Mouse (Mus musculus) midbrain, embryonic 13.5 days (tissue): ENCODE measurements at regions not wholly inside any gene's neighbourhood (a gene's known extent, or its start where the extent isn't known, plus 50 kb on each side); places are given as distances from the start of the nearest gene placed in this dataset.

Experiments used
- ATAC-seq: fragments of 200-750 bp; cut with Nextera tagmentation; 2 replicates; pipeline ENCODE4 v1.8.0; 2017; ENCODE audit warnings: mild to moderate bottlenecking, moderate TSS enrichment, moderate library complexity
- H3K27ac ChIP-seq: fragments of 300-500 bp; sonication (generic); 2 replicates; pipeline ENCODE4 v1.5.1; 2015; ENCODE audit warnings: inconsistent platforms, mild to moderate bottlenecking, moderate library complexity
- H3K27me3 ChIP-seq: fragments of 300-500 bp; sonication (generic); 2 replicates; pipeline ENCODE4 v1.6.1; 2015; ENCODE audit warnings: mild to moderate bottlenecking, inconsistent platforms
- H3K36me3 ChIP-seq: fragments of 300-500 bp; sonication (generic); 2 replicates; pipeline ENCODE4 v1.6.1; 2015; ENCODE audit warnings: mild to moderate bottlenecking, inconsistent platforms
- H3K4me1 ChIP-seq: fragments of 300-500 bp; sonication (generic); replicated peaks from 2 replicates; pipeline ENCODE4 v1.6.1; 2015; ENCODE audit warnings: inconsistent platforms
- H3K4me2 ChIP-seq: fragments of 300-500 bp; sonication (generic); replicated peaks from 2 replicates; pipeline ENCODE4 v1.6.1; 2015; ENCODE audit warnings: moderate library complexity, mild to moderate bottlenecking, inconsistent platforms
- H3K4me3 ChIP-seq: fragments of 300-500 bp; sonication (generic); replicated peaks from 2 replicates; pipeline ENCODE4 v1.5.1; 2015; ENCODE audit warnings: mild to moderate bottlenecking, inconsistent platforms
- H3K9ac ChIP-seq: fragments of 300-500 bp; sonication (generic); replicated peaks from 2 replicates; pipeline ENCODE4 v1.6.1; 2015; ENCODE audit warnings: mild to moderate bottlenecking, inconsistent platforms
- H3K9me3 ChIP-seq: fragments of 300-500 bp; sonication (generic); 2 replicates; pipeline ENCODE4 v1.6.1; 2016; ENCODE audit warnings: mild to moderate bottlenecking, inconsistent platforms
- WGBS: fragments of 180-500 bp; shearing (Covaris S2); methylation state at CpG from one replicate; pipeline ENCODE4 v1.1.7; 2015; 5-methylcytosine and 5-hydroxymethylcytosine counted together

DNA sequence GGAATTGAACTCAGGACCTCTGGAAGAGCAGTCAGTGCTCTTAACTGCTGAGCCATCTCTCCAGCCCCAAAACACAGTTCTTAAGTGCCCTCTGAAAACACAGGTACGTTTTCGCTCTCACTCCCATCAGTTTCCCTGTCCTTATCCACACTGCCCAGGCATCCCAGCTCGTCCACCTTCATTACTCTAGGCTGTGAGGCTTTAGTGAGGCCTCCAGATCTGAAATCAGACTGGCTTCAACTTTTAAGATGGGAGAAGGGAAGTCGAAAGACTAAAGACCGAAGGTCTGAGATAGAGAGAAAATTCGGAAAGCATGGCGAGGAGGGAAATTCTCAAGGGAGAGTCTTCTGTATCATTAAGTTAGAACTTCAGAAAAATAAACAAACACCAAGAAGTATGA is 54.8 kb upstream of the Tet2 start:
- no peak overlapping the region for H3K27ac ChIP-seq
- 92% methylated on average over 7 of the region's 7 CpGs for WGBS
- no peaks in the 10 kb centered on the region for H3K36me3 ChIP-seq
- no peaks in the 10 kb centered on the region for H3K27me3 ChIP-seq
- no peaks in the 10 kb centered on the region for H3K9me3 ChIP-seq
- no peak overlapping the region for H3K4me2 ChIP-seq
- no peak overlapping the region for H3K9ac ChIP-seq
- no peak overlapping the region for H3K4me3 ChIP-seq
- H3K4me1 ChIP-seq: peaks cover 11% of the 10 kb centered on the region
- no peak for ATAC-seq

GRCm38 (mm10) chr3:133600447-133601220 is 55.7 kb upstream of the Tet2 start:
- Histone ChIP-seq H3K9me3 (no peaks in the 10 kb centered on the region), H3K27me3 (no peaks in the 10 kb centered on the region), H3K4me3 (no peak overlapping the region), H3K4me1 (peaks cover 11% of the 10 kb centered on the region), H3K36me3 (no peaks in the 10 kb centered on the region), H3K4me2 (peak overlapping the region; percentile 29), H3K9ac (no peak overlapping the region), H3K27ac (peak overlapping the region; percentile 42)
- ATAC-seq: peak; percentile 65; the same call in 1 of the 2 replicates
- 13% methylated on average over 11 of the region's 11 CpGs for WGBS

DNA sequence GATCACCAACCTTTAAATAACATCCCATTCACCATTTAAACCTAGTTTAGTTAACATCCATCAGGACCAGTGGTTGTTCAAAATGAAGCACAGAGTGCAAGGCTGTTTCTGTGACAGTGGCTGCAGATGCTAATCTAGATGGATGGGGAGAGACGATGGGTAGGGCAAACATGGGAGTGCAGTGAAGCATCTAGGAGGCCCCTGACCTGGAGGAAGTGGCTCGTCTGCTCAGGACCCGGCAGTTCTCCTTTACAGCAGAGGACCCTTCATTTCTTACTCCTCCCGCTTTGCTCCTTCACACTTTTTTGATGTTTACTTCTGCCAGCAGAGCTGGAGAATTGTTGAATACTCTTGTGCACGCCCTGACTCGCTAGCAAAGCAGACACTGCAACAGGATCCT is 60.5 kb upstream of the Tet2 start:
- Histone ChIP-seq H3K36me3 (no peaks in the 10 kb centered on the region), H3K27me3 (no peaks in the 10 kb centered on the region), H3K4me2 (no peak overlapping the region), H3K4me3 (no peak overlapping the region), H3K4me1 (peaks cover 9% of the 10 kb centered on the region), H3K27ac (no peak overlapping the region), H3K9me3 (no peaks in the 10 kb centered on the region), H3K9ac (no peak overlapping the region)
- 97% methylated on average over 6 of the region's 6 CpGs for WGBS
- ATAC-seq: no peak

DNA sequence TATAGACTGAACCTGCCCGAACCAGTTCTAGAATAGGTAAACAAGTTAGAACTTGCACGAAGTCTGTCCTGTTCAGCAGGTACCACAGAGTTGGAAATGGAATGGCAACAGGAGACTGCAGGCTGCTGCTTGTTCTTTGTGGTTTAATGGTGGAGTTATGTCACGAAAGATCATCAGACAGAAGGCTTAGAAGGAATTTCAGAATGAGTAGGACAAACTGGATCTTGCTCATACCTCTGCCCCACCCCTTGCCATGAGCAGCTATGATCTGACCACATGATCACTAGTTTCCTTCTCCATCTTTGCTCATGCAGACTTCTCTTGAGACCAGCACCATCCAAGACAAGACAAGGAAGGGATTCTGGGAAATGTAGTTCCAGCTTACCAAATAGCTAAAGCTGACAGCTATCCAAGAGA is 63.9 kb upstream of the Tet2 start:
- H3K27me3 ChIP-seq: no peaks in the 10 kb centered on the region
- no peak overlapping the region for H3K4me3 ChIP-seq
- no peak overlapping the region for H3K27ac ChIP-seq
- H3K9me3 ChIP-seq: peaks cover 3% of the 10 kb centered on the region; the same call in 1 of the 2 replicates
- WGBS: 91% methylated on average over 3 of the region's 3 CpGs
- no peak overlapping the region for H3K9ac ChIP-seq
- H3K4me1 ChIP-seq: peaks cover 4% of the 10 kb centered on the region; the same call in 1 of the 2 replicates
- no peak for ATAC-seq
- H3K4me2 ChIP-seq: no peak overlapping the region
- no peaks in the 10 kb centered on the region for H3K36me3 ChIP-seq

DNA sequence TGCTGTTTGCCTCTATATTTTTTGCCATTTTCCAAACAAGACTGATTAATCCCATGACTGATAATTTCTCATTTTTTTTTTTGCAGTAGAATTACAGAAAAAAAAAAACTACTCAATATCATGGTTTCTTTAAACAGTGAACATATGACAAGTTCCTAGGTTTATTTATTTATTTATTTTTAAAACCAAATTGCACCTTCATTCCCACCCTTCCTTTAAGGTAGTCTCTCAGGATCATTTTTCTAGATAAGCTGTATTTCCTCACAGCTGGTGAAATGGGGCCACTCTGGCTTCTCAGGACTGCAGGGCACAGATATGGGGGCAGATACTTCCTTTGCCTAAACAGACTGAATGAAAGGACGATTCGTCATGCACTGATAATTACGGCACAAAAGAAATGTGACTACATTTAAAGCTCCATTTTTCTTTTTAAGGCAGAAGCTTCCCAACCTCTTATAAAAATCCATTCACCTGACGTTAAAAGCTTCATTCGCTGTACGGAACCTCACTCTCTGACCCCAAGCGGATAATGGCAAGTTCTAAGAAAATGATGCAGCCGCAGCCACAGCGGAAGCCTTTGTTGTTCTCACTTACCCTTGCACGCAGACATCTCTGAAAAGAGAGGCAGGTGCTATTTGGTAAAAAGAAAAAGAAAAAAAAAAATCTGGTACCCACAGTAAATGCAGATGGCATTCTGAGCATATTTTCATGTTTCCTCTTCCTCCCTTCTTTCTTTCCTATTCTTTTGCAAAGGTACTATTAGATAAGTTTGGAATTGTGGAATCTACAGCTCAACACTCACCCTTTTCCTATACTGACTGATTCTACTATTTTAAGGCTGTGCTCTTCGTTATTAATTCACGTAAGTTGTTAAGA is 69.1 kb upstream of the Tet2 start:
- Histone ChIP-seq H3K27me3 (no peaks in the 10 kb centered on the region), H3K4me2 (peak overlapping the region; percentile 46), H3K9me3 (peaks cover 3% of the 10 kb centered on the region; the same call in 1 of the 2 replicates), H3K27ac (peak overlapping the region; percentile 87), H3K9ac (peak overlapping the region; percentile 55), H3K4me1 (peaks cover 23% of the 10 kb centered on the region), H3K36me3 (no peaks in the 10 kb centered on the region), H3K4me3 (peak overlapping the region; percentile 23)
- WGBS: 8% methylated on average over 12 of the region's 12 CpGs
- peak; percentile 72 for ATAC-seq

- peaks cover 3% of the 10 kb centered on the region; the same call in 1 of the 2 replicates for H3K9me3 ChIP-seq
Measured at GRCm38 (mm10) chr3:133614712-133615426, 69.9 kb upstream of the Tet2 start.

DNA sequence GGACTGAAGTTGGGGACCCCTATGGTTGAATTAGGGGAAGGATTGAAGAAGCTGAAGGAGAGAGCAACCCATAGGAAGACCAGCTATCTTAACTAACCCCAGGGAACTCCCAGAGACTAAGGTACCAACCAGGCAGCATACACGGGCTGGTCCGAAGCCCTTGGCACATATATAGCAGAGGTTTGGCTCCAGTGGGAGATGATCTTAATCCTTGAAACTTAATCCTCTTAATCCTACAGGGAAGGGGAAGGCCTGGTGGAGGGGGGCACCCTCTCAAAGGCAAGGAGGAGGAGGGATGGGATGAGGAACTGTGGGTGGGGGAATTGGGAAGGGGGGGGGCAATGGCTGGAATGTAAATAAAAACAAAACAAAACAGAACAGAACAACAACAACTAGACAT is 72.1 kb upstream of the Tet2 start:
- H3K9ac ChIP-seq: no peak overlapping the region
- H3K4me3 ChIP-seq: no peak overlapping the region
- ATAC-seq: no peak
- H3K27me3 ChIP-seq: no peaks in the 10 kb centered on the region
- H3K4me1 ChIP-seq: peaks cover 23% of the 10 kb centered on the region
- H3K4me2 ChIP-seq: no peak overlapping the region
- H3K27ac ChIP-seq: no peak overlapping the region
- H3K36me3 ChIP-seq: no peaks in the 10 kb centered on the region
- 27% methylated on average over 2 of the region's 2 CpGs for WGBS
- H3K9me3 ChIP-seq: no peaks in the 10 kb centered on the region

More at GRCm38 (mm10) chr3:133614712-133615426, 69.9 kb upstream of the Tet2 start:
- WGBS: 14% methylated on average over 14 of the region's 14 CpGs
- Histone ChIP-seq H3K27ac (peak overlapping the region; percentile 87), H3K27me3 (no peaks in the 10 kb centered on the region), H3K4me2 (peak overlapping the region; percentile 46), H3K4me3 (peak overlapping the region; percentile 23), H3K9ac (peak overlapping the region; percentile 55), H3K36me3 (no peaks in the 10 kb centered on the region), H3K4me1 (peaks cover 23% of the 10 kb centered on the region)
- peak; percentile 74 for ATAC-seq

DNA sequence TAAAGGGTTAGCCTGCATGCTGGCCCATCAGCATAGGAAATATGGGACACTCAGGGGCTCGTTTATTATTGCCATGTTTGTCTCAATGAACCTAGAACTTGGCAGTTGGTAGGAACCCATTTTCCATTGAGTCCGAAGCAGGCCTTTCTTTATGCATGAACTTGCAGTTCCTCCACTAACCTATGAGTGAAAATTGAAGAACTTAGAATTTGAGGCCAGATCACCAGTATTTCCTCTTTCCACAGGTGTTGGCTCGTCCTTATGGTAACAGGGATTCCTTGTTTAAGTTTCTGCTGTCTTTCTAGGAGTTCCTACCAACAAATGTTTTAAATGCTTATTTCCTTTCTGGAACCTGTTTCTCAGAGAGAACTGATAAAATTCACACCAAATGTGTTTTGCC is 73.6 kb upstream of the Tet2 start:
- Histone ChIP-seq H3K27me3 (no peaks in the 10 kb centered on the region), H3K4me3 (no peak overlapping the region), H3K4me1 (peaks cover 21% of the 10 kb centered on the region), H3K4me2 (no peak overlapping the region), H3K9me3 (no peaks in the 10 kb centered on the region), H3K36me3 (no peaks in the 10 kb centered on the region), H3K27ac (no peak overlapping the region), H3K9ac (no peak overlapping the region)
- 95% methylated on average over 3 of the region's 3 CpGs for WGBS
- ATAC-seq: no peak

GRCm38 (mm10) chr3:133623201-133623744 is 78.3 kb upstream of the Tet2 start:
- Histone ChIP-seq H3K9me3 (no peaks in the 10 kb centered on the region), H3K4me3 (no peak overlapping the region), H3K27ac (0 out of 2 replicates have a peak overlapping the region, but pooled peaks have one; percentile 20), H3K9ac (no peak overlapping the region), H3K27me3 (no peaks in the 10 kb centered on the region), H3K4me2 (no peak overlapping the region), H3K36me3 (no peaks in the 10 kb centered on the region), H3K4me1 (no peaks in the 10 kb centered on the region)
- peak; percentile 40; the same call in 1 of the 2 replicates for ATAC-seq
- WGBS: 64% methylated on average over 9 of the region's 9 CpGs

DNA sequence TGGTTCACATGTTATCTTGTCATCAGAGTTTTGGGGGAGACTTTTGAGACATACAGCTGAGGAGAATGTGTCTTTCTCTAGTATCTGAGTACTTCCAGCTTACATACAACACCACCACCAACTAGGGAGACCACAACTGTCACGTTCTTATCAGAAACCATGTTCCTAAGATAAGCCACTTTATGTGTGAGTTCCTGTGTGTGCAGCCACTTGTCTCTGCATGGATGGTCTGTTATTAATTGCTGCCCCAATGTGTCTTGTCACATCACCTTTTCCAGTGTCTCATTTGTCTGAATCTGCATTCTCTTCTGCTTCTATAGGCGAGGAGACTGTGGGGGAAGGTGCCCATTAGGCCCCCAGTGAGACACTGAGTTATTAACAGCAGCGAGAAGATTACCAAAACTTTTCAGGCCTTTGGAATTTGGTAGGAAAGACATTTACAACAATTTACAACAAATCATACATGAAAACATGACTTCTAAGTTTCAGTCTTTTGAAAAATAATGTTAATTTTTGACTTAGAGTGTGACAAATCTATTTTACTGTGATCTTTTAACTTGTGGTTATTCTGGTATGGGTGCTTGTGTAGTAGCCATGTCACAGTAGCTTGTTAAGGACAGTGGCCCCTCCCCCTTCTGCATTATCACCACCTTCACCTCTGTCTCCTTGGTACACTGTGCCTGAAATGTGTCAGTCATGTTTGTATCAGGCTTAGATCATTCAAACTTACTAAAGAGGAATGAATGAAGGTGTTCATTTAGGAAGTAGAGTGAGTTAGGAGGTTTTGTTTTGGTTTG is 79.3 kb upstream of the Tet2 start:
- H3K27ac ChIP-seq: no peak overlapping the region
- WGBS: 79% methylated on average over 3 of the region's 3 CpGs
- H3K4me3 ChIP-seq: no peak overlapping the region
- H3K36me3 ChIP-seq: no peaks in the 10 kb centered on the region
- H3K27me3 ChIP-seq: no peaks in the 10 kb centered on the region
- no peaks in the 10 kb centered on the region for H3K9me3 ChIP-seq
- no peak overlapping the region for H3K9ac ChIP-seq
- ATAC-seq: no peak
- no peak overlapping the region for H3K4me2 ChIP-seq
- H3K4me1 ChIP-seq: no peaks in the 10 kb centered on the region

DNA sequence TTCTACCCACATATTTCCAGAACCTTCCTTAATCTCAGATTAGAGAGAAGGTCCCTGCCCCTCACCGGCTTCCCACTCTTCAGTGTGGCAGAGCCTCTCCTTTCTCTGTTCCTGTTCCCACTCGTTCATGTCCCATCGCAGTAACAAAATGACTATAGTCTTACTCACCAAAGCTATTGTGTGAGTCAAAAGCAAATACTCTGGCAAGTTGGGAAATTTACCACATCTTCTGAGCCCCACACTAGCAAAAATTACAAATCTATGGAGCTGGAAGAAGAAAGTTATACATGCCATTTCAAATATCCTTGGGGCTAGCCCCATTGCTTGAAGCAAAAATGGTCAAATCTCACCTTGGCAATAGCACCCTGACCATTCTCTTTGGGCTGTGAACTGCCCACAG is 80.1 kb upstream of the Tet2 start:
- H3K36me3 ChIP-seq: no peaks in the 10 kb centered on the region
- H3K27ac ChIP-seq: no peak overlapping the region
- no peaks in the 10 kb centered on the region for H3K4me1 ChIP-seq
- ATAC-seq: no peak
- H3K9me3 ChIP-seq: no peaks in the 10 kb centered on the region
- H3K4me2 ChIP-seq: no peak overlapping the region
- no peak overlapping the region for H3K4me3 ChIP-seq
- 95% methylated on average over 3 of the region's 3 CpGs for WGBS
- no peaks in the 10 kb centered on the region for H3K27me3 ChIP-seq
- no peak overlapping the region for H3K9ac ChIP-seq
